Mouse (Mus musculus) hindbrain, embryonic 16.5 days (tissue): ENCODE measurements around the gene Ucp3. TPM values are rescaled to one million over a fixed set of nuclear protein-coding genes. Genes with fewer than 3 reads are reported as not detected.
A peak's percentile ranks its signal among the peaks of the same experiment; 100 is the strongest.

ENCODE experiments used
- ATAC-seq: fragments of 200-750 bp; cut with Nextera tagmentation; 2 replicates; pipeline ENCODE4 v1.8.0; 2017; ENCODE audit warnings: moderate TSS enrichment, moderate library complexity
- H3K27ac ChIP-seq: fragments of 300-500 bp; sonication (generic); 2 replicates; pipeline ENCODE4 v1.5.1; 2014; ENCODE audit warnings: low read depth, mild to moderate bottlenecking, control low read depth, low read length, moderate library complexity
- H3K27me3 ChIP-seq: fragments of 300-500 bp; sonication (generic); replicated peaks from 2 replicates; pipeline ENCODE4 v1.6.1; 2014; ENCODE audit warnings: low read length; ENCODE audit not compliant: control insufficient read depth, insufficient read depth
- H3K36me3 ChIP-seq: fragments of 300-500 bp; sonication (generic); 2 replicates; pipeline ENCODE4 v1.6.1; 2014; ENCODE audit warnings: mild to moderate bottlenecking, low read length, moderate library complexity, mixed read lengths; ENCODE audit not compliant: control insufficient read depth, insufficient read depth
- H3K4me1 ChIP-seq: fragments of 300-500 bp; sonication (generic); 2 replicates; pipeline ENCODE4 v1.6.1; 2014; ENCODE audit warnings: low read depth, low read length; ENCODE audit not compliant: control insufficient read depth, insufficient read depth
- H3K4me2 ChIP-seq: fragments of 300-500 bp; sonication (generic); 2 replicates; pipeline ENCODE4 v1.6.1; 2014; ENCODE audit warnings: mild to moderate bottlenecking, low read length, control low read depth, moderate library complexity
- H3K4me3 ChIP-seq: fragments of 300-500 bp; sonication (generic); 2 replicates; pipeline ENCODE4 v1.5.1; 2014; ENCODE audit warnings: mild to moderate bottlenecking, low read length, control low read depth, moderate library complexity
- H3K9ac ChIP-seq: fragments of 300-500 bp; sonication (generic); 2 replicates; pipeline ENCODE4 v1.6.1; 2014; ENCODE audit warnings: low read depth, mild to moderate bottlenecking, control low read depth, low read length, moderate library complexity
- H3K9me3 ChIP-seq: fragments of 300-500 bp; sonication (generic); 2 replicates; pipeline ENCODE4 v1.6.1; 2014; ENCODE audit warnings: mild to moderate bottlenecking, low read length, moderate library complexity; ENCODE audit not compliant: control insufficient read depth
- WGBS: fragments of 180-500 bp; shearing (Covaris S2); extraction: QIAGEN DNeasy Blood & Tissue Kit; methylation state at CpG from one replicate; pipeline ENCODE4 v1.1.7; 2014; 5-methylcytosine and 5-hydroxymethylcytosine counted together
- polyA plus RNA-seq: library from polyadenylated mRNA; unstranded; fragments of >200 nt; fragmentation: Nextera tagmentation; extraction: Ambion mirVana; gene quantifications from 2 replicates; pipeline ENCODE4 v1.2.1, GENCODE M21; 2015

The Ucp3 gene
- polyA plus RNA-seq, 1 experiment from 2014 or later, result 0.06 TPM

- 76% methylated on average over 1 of the region's 1 CpGs for WGBS
These were observed 14.6 kb upstream of the Ucp3 start for GRCm38 (mm10) chr7:100458153-100458552.

GRCm38 (mm10) chr7:100459862-100460261 lies 12.9 kb upstream of the Ucp3 start:
- no peak overlapping the region for H3K9ac ChIP-seq
- H3K36me3 ChIP-seq, result peaks cover 25% of the 10 kb centered on the region
- no peaks in the 10 kb centered on the region for H3K9me3 ChIP-seq
- ATAC-seq, result no peak
- no peak overlapping the region for H3K4me2 ChIP-seq
- no peak overlapping the region for H3K27ac ChIP-seq
- H3K4me3 ChIP-seq, result no peak overlapping the region
- WGBS, result 96% methylated on average over 3 of the region's 3 CpGs
- H3K27me3 ChIP-seq, result no peaks in the 10 kb centered on the region
- no peaks in the 10 kb centered on the region for H3K4me1 ChIP-seq

More at GRCm38 (mm10) chr7:100458153-100458552, 14.6 kb upstream of the Ucp3 start:
- Histone ChIP-seq H3K36me3 (peaks cover 31% of the 10 kb centered on the region), H3K9ac (no peak overlapping the region), H3K27me3 (no peaks in the 10 kb centered on the region), H3K4me2 (no peak overlapping the region), H3K27ac (no peak overlapping the region), H3K9me3 (no peaks in the 10 kb centered on the region), H3K4me1 (no peaks in the 10 kb centered on the region), H3K4me3 (no peak overlapping the region)
- ATAC-seq, result no peak

GRCm38 (mm10) chr7:100461621-100462151 lies 11.1 kb upstream of the Ucp3 start:
- no peaks in the 10 kb centered on the region for H3K4me1 ChIP-seq
- H3K27ac ChIP-seq, result no peak overlapping the region
- H3K4me2 ChIP-seq, result no peak overlapping the region
- ATAC-seq, result peak; percentile 40; the same call in 1 of the 2 replicates
- peaks cover 13% of the 10 kb centered on the region for H3K36me3 ChIP-seq
- H3K4me3 ChIP-seq, result no peak overlapping the region
- H3K27me3 ChIP-seq, result no peaks in the 10 kb centered on the region
- H3K9ac ChIP-seq, result no peak overlapping the region
- H3K9me3 ChIP-seq, result no peaks in the 10 kb centered on the region
- 79% methylated on average over 6 of the region's 6 CpGs for WGBS

GRCm38 (mm10) chr7:100463194-100463593 lies 9.6 kb upstream of the Ucp3 start:
- H3K36me3 ChIP-seq, result peaks cover 13% of the 10 kb centered on the region; the same call in 1 of the 2 replicates
- H3K27ac ChIP-seq, result no peak overlapping the region
- no peaks in the 10 kb centered on the region for H3K27me3 ChIP-seq
- no peak for ATAC-seq
- H3K4me2 ChIP-seq, result no peak overlapping the region
- H3K9ac ChIP-seq, result no peak overlapping the region
- no peaks in the 10 kb centered on the region for H3K4me1 ChIP-seq
- H3K4me3 ChIP-seq, result no peak overlapping the region
- whole genome bisulfite sequencing, result 86% methylated on average over 9 of the region's 9 CpGs
- no peaks in the 10 kb centered on the region for H3K9me3 ChIP-seq

- Histone ChIP-seq H3K36me3 (peaks cover 13% of the 10 kb centered on the region; the same call in 1 of the 2 replicates), H3K4me1 (no peaks in the 10 kb centered on the region), H3K4me3 (no peak overlapping the region), H3K27ac (no peak overlapping the region), H3K4me2 (no peak overlapping the region), H3K9me3 (no peaks in the 10 kb centered on the region), H3K27me3 (no peaks in the 10 kb centered on the region), H3K9ac (no peak overlapping the region)
- ATAC-seq, result no peak
- 92% methylated on average over 10 of the region's 10 CpGs for WGBS
These were observed 9.0 kb upstream of the Ucp3 start for GRCm38 (mm10) chr7:100463757-100464156.

GRCm38 (mm10) chr7:100464248-100464647 lies 8.5 kb upstream of the Ucp3 start:
- no peaks in the 10 kb centered on the region for H3K4me1 ChIP-seq
- H3K4me3 ChIP-seq, result no peak overlapping the region
- H3K27ac ChIP-seq, result no peak overlapping the region
- WGBS, result 98% methylated on average over 7 of the region's 7 CpGs
- H3K9me3 ChIP-seq, result no peaks in the 10 kb centered on the region
- no peak overlapping the region for H3K9ac ChIP-seq
- peaks cover 13% of the 10 kb centered on the region; the same call in 1 of the 2 replicates for H3K36me3 ChIP-seq
- no peaks in the 10 kb centered on the region for H3K27me3 ChIP-seq
- no peak overlapping the region for H3K4me2 ChIP-seq
- ATAC-seq, result no peak

GRCm38 (mm10) chr7:100465248-100465647 lies 7.5 kb upstream of the Ucp3 start:
- H3K9me3 ChIP-seq, result no peaks in the 10 kb centered on the region
- H3K27ac ChIP-seq, result no peak overlapping the region
- H3K9ac ChIP-seq, result no peak overlapping the region
- H3K27me3 ChIP-seq, result no peaks in the 10 kb centered on the region
- H3K4me3 ChIP-seq, result no peak overlapping the region
- no peak overlapping the region for H3K4me2 ChIP-seq
- peaks cover 9% of the 10 kb centered on the region for H3K36me3 ChIP-seq
- WGBS, result 74% methylated on average over 4 of the region's 4 CpGs
- no peaks in the 10 kb centered on the region for H3K4me1 ChIP-seq
- no peak for ATAC-seq

GRCm38 (mm10) chr7:100465656-100466309 lies 7.0 kb upstream of the Ucp3 start:
- ATAC-seq, result 0 out of 2 replicates have a peak, but pooled peaks have one; percentile 58
- no peaks in the 10 kb centered on the region for H3K27me3 ChIP-seq
- WGBS, result 69% methylated on average over 5 of the region's 5 CpGs

GRCm38 (mm10) chr7:100466781-100467510 lies 5.8 kb upstream of the Ucp3 start:
- no peak overlapping the region for H3K27ac ChIP-seq
- no peaks in the 10 kb centered on the region for H3K27me3 ChIP-seq
- 92% methylated on average over 11 of the region's 11 CpGs for WGBS
- peaks cover 9% of the 10 kb centered on the region; the same call in 1 of the 2 replicates for H3K36me3 ChIP-seq
- no peak overlapping the region for H3K4me2 ChIP-seq
- H3K9ac ChIP-seq, result no peak overlapping the region
- no peak for ATAC-seq
- H3K9me3 ChIP-seq, result no peaks in the 10 kb centered on the region
- H3K4me1 ChIP-seq, result no peaks in the 10 kb centered on the region
- H3K4me3 ChIP-seq, result no peak overlapping the region

More at GRCm38 (mm10) chr7:100465656-100466309, 7.0 kb upstream of the Ucp3 start:
- no peak overlapping the region for H3K4me3 ChIP-seq
- no peaks in the 10 kb centered on the region for H3K9me3 ChIP-seq
- no peak overlapping the region for H3K4me2 ChIP-seq
- H3K9ac ChIP-seq, result no peak overlapping the region
- no peak overlapping the region for H3K27ac ChIP-seq
- H3K36me3 ChIP-seq, result peaks cover 9% of the 10 kb centered on the region
- H3K4me1 ChIP-seq, result no peaks in the 10 kb centered on the region
